ENCODE assay signal across 20 mouse cellular contexts in the genomic region with DNA sequence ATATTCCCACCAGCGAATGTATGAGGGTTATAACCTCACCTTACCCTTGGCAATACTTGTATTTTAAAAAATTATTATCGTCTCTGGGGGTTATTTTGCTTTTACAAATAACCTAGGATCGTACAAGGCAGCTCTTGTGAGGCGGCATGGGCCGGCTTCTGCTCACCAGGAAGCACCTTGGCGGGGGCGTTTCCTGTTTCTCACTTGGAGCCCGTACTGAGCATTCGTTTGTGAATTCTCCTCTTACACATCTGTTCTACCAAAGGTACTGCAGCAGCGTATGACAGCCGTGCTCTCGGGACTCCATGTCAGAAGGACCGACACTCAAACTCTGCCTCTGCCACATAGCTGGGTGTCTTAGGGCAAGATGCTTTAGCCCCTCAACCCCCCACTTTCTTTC.
DNase-seq lines count a peak whose midpoint lies in the region; ATAC-seq and TF ChIP-seq lines count a peak whose summit lies in the region.
"Had no signal": no experiment of that assay in that cellular context is flagged by ENCODE, and none has a peak within 500 bp of the region (broad histone marks: within the 10 kb centered on the region; RNA-seq: fewer than 3 reads in every experiment).

No protein-coding gene starts in this region.

- no peak for ATAC-seq in liver, postnatal 0 days
- ATAC-seq in liver, embryonic 11.5 days (replicated peaks; ENCODE audit: low FRiP score): no peak
- ATAC-seq in CD4-positive, CD25-positive, alpha-beta regulatory T cell, adult 4 months: peak; percentile 100
- ATAC-seq in inflammation-experienced regulatory T-cells, adult 6 months: peak; percentile 96
- ATAC-seq: hindbrain, embryonic 16.5 days; Patski had no signal

- H3K4me3 ChIP-seq in liver, postnatal 0 days (ENCODE audit: low read depth, low read length): no peak overlapping the region
- H3K4me3 ChIP-seq in liver, embryonic 11.5 days (ENCODE audit: low read depth, low read length): no peak overlapping the region
- H3K4me3 ChIP-seq: embryonic facial prominence, embryonic 12.5 days; forebrain, embryonic 10.5 days; kidney, embryonic 15.5 days; megakaryocyte, embryonic 14.5 days had no signal

- 0 out of 2 replicates have a peak overlapping the region, but pooled peaks have one; percentile 35 for H3K4me2 ChIP-seq in liver, postnatal 0 days (ENCODE audit: low read depth, low read length)
- no peak overlapping the region for H3K4me2 ChIP-seq in liver, embryonic 11.5 days
- H3K4me2 ChIP-seq: embryonic facial prominence, embryonic 12.5 days; kidney, embryonic 15.5 days had no signal

- H3K27me3 ChIP-seq in liver, postnatal 0 days (ENCODE audit: insufficient read depth, low read length): no peaks in the 10 kb centered on the region
- no peaks in the 10 kb centered on the region for H3K27me3 ChIP-seq in liver, embryonic 11.5 days (replicated peaks; ENCODE audit: control insufficient read depth, insufficient read depth, low read length)
- H3K27me3 ChIP-seq: embryonic facial prominence, embryonic 12.5 days; megakaryocyte, embryonic 14.5 days; Patski had no signal

- no peak overlapping the region for H3K27ac ChIP-seq in liver, postnatal 0 days (ENCODE audit: low read depth)
- H3K27ac ChIP-seq in liver, embryonic 11.5 days (ENCODE audit: low read depth, low read length): no peak overlapping the region
- H3K27ac ChIP-seq: embryonic facial prominence, embryonic 12.5 days; forebrain, embryonic 10.5 days; kidney, embryonic 15.5 days; liver, embryonic 14.5 days had no signal

- H3K9ac ChIP-seq in liver, postnatal 0 days (replicated peaks): no peak overlapping the region
- no peak overlapping the region for H3K9ac ChIP-seq in liver, embryonic 11.5 days (ENCODE audit: low read depth, low read length)
- H3K9ac ChIP-seq: embryonic facial prominence, embryonic 12.5 days; kidney, embryonic 15.5 days; liver, embryonic 14.5 days had no signal

- no peaks in the 10 kb centered on the region for H3K36me3 ChIP-seq in liver, postnatal 0 days (replicated peaks; ENCODE audit: insufficient read depth, low read length)
- no peaks in the 10 kb centered on the region for H3K36me3 ChIP-seq in liver, embryonic 11.5 days (ENCODE audit: control insufficient read depth, insufficient read depth, low read length)
- H3K36me3 ChIP-seq: embryonic facial prominence, embryonic 12.5 days; forebrain, embryonic 10.5 days; kidney, embryonic 15.5 days had no signal

- no peaks in the 10 kb centered on the region for H3K4me1 ChIP-seq in liver, postnatal 0 days (ENCODE audit: insufficient read depth)
- H3K4me1 ChIP-seq in liver, embryonic 11.5 days (replicated peaks; ENCODE audit: control insufficient read depth, insufficient read depth, low read length): no peaks in the 10 kb centered on the region
- H3K4me1 ChIP-seq: kidney, embryonic 15.5 days; megakaryocyte, embryonic 14.5 days had no signal

- TF ChIP-seq EP300 in liver, postnatal 0 days (IDR thresholded peaks at IDR 0.05; ENCODE audit: low read depth): no peak

- WGBS in liver, postnatal 0 days (ENCODE audit: insufficient replicate concordance): 36% methylated on average over 13 of the region's 13 CpGs
- 48% methylated on average over 13 of the region's 13 CpGs for WGBS in liver, embryonic 11.5 days

- no peak for DNase-seq in liver, postnatal 0 days
- no peak for DNase-seq in liver, embryonic 11.5 days (ENCODE audit: low spot score)
- peak; percentile 78 for DNase-seq in thymus, postnatal 0 days (ENCODE audit: low spot score)
- no peak for DNase-seq in frontal cortex, postnatal 10 days (ENCODE audit: low spot score in 2 of 2)
- no peak for DNase-seq in heart, postnatal 4 days
- no peak for DNase-seq in adrenal gland, postnatal 10 days
- DNase-seq: adrenal gland, adult 2 months; cerebellum, adult 9-11 months; heart, adult 11 months; layer of hippocampus, adult 9-11 months; right cerebral cortex, postnatal 25 days had no signal

- no peak for TF ChIP-seq CTCF in liver, postnatal 0 days (IDR thresholded peaks at IDR 0.05; ENCODE audit: low read depth)

- no peaks in the 10 kb centered on the region for H3K9me3 ChIP-seq in liver, postnatal 0 days (ENCODE audit: low read length)
- no peaks in the 10 kb centered on the region for H3K9me3 ChIP-seq in liver, embryonic 11.5 days (ENCODE audit: control insufficient read depth, low read length)
- H3K9me3 ChIP-seq: embryonic facial prominence, embryonic 12.5 days; forebrain, embryonic 10.5 days; kidney, embryonic 15.5 days had no signal

Comparison
In these comparisons a context has a peak if more than half of its experiments do, and no peak if none do; other contexts are left out.
1. ATAC-seq: peak in CD4-positive, CD25-positive, alpha-beta regulatory T cell, adult 4 months (single experiment) and inflammation-experienced regulatory T-cells, adult 6 months (single experiment); none in liver, postnatal 0 days (single experiment) and liver, embryonic 11.5 days (single experiment).